In genomic region chr6:89510154-89510553, GRCm38 (mm10) we compare ENCODE assay signal across 18 mouse cellular contexts.
"Had no signal": no experiment of that assay in that cellular context is flagged by ENCODE, and none has a peak within 500 bp of the region (broad histone marks: within the 10 kb centered on the region; RNA-seq: fewer than 3 reads in every experiment).

No protein-coding gene starts in this region.

- H3K4me3 ChIP-seq: left cerebral cortex, adult 2 months; liver, embryonic 13.5 days; midbrain, embryonic 12.5 days; midbrain, embryonic 15.5 days; neural tube, embryonic 12.5 days; neural tube, embryonic 15.5 days had no signal

- H3K36me3 ChIP-seq: liver, embryonic 13.5 days; midbrain, embryonic 12.5 days; midbrain, embryonic 15.5 days; neural tube, embryonic 12.5 days; neural tube, embryonic 15.5 days had no signal

- H3K9me3 ChIP-seq: liver, embryonic 13.5 days; midbrain, embryonic 12.5 days; midbrain, embryonic 15.5 days; neural tube, embryonic 12.5 days; neural tube, embryonic 15.5 days had no signal

- ATAC-seq: midbrain, embryonic 15.5 days had no signal

- H3K4me2 ChIP-seq: liver, embryonic 13.5 days; midbrain, embryonic 12.5 days; midbrain, embryonic 15.5 days; neural tube, embryonic 12.5 days; neural tube, embryonic 15.5 days had no signal

- H3K27me3 ChIP-seq: liver, embryonic 13.5 days; midbrain, embryonic 12.5 days; midbrain, embryonic 15.5 days; neural tube, embryonic 12.5 days; neural tube, embryonic 15.5 days had no signal

- H3K9ac ChIP-seq: liver, embryonic 13.5 days; midbrain, embryonic 12.5 days; midbrain, embryonic 15.5 days; neural tube, embryonic 12.5 days; neural tube, embryonic 15.5 days had no signal

- DNase-seq: kidney, adult 9 months; kidney, postnatal 14 days; kidney, postnatal 4 days; layer of hippocampus, adult 9-11 months; layer of hippocampus, postnatal 36 days; liver, embryonic 13.5 days; lung, adult 2 months; lung, postnatal 14 days; right cerebral cortex, postnatal 25 days; thymus, adult 2 months; thymus, postnatal 14 days; thymus, postnatal 4 days had no signal

- H3K27ac ChIP-seq: left cerebral cortex, adult 2 months; liver, embryonic 13.5 days; macrophage; midbrain, embryonic 12.5 days; midbrain, embryonic 15.5 days; neural tube, embryonic 12.5 days; neural tube, embryonic 15.5 days had no signal

- H3K4me1 ChIP-seq: liver, embryonic 13.5 days; midbrain, embryonic 15.5 days; neural tube, embryonic 12.5 days had no signal
